Mouse (Mus musculus): ENCODE data around the gene Dyrk1a. TPM values are rescaled to one million over a fixed set of nuclear protein-coding genes. Genes with fewer than 3 reads are reported as not detected.

The Dyrk1a gene
- total and polyA plus RNA-seq, 3 experiments, result 32.4 to 53.7 (median 40.4) TPM

GRCm38 (mm10) chr16:94633012-94633411, 63.2 kb downstream of the Dyrk1a start:
- in situ Hi-C loops (cut with MboI; ENCODE audit: low pct_ligation_motif_present, low pct_unique_long_range_greater_than_20kb, low sequenced_read_pairs) (no loop called here), dilution Hi-C loops (cut with MboI; ENCODE audit: extremely low pct_ligation_motif_present, extremely low pct_unique_long_range_greater_than_20kb, low sequenced_read_pairs) (no loop called here)
- no peak for DNase-seq (ENCODE audit: extremely low read depth)
- Histone ChIP-seq H3K27ac (ENCODE audit: insufficient read depth, low read depth) (no peak overlapping the region), H3K36me3 (replicated peaks in 1 of 2; ENCODE audit: control insufficient read depth in 1 of 2, insufficient read depth in 1 of 2, low read length in 1 of 2) (peaks cover 3 to 37% of the 10 kb centered on the region in 2 experiments), H3K4me3 (replicated peaks in 1 of 3; ENCODE audit: low read depth in 2 of 3, low read length in 2 of 3, poor library complexity in 1 of 3) (no peak overlapping the region), H3K27me3 (replicated peaks) (no peaks in the 10 kb centered on the region), H3K79me2 (replicated peaks; ENCODE audit: control insufficient read depth, extremely low read depth, insufficient read depth, poor library complexity, severe bottlenecking) (peaks cover 63% of the 10 kb centered on the region), H3K4me2 (ENCODE audit: insufficient read depth, low read depth, poor library complexity, severe bottlenecking) (no peak overlapping the region), H3K9ac (ENCODE audit: insufficient read depth, low read depth) (no peak overlapping the region), H3K9me3 (replicated peaks; ENCODE audit: low read length) (no peaks in the 10 kb centered on the region), H3K4me1 (ENCODE audit: control insufficient read depth in 1 of 2, insufficient read depth in 2 of 2) (peaks cover 2 to 41% of the 10 kb centered on the region in 2 experiments; a peak in 2 of 4 replicates)
- TF ChIP-seq NELFE (IDR thresholded peaks at IDR 0.05; ENCODE audit: low read depth, low read length) (no peak), ZMIZ1 (IDR thresholded peaks at IDR 0.05; ENCODE audit: low read depth, low read length) (no peak), GABPA (IDR thresholded peaks at IDR 0.05; ENCODE audit: insufficient replicate concordance, low read depth, low read length) (no peak), PAX5 (IDR thresholded peaks at IDR 0.05; ENCODE audit: low read length) (no peak), USF1 (IDR thresholded peaks at IDR 0.05; ENCODE audit: low read depth, low read length) (no peak), NRF1 (IDR thresholded peaks at IDR 0.05; ENCODE audit: low read depth, low read length) (no peak), CTCF (conservative IDR thresholded peaks at IDR 0.05 in 1 of 2, IDR thresholded peaks at IDR 0.05 in 1 of 2; ENCODE audit: low read depth in 2 of 2, low read length in 2 of 2) (no peak), RCOR1 (conservative IDR thresholded peaks at IDR 0.05; ENCODE audit: low read depth, low read length) (no peak), BHLHE40 (IDR thresholded peaks at IDR 0.05; ENCODE audit: low read depth, low read length) (no peak), CHD2 (IDR thresholded peaks at IDR 0.05; ENCODE audit: low read length) (no peak), E2F4 (IDR thresholded peaks at IDR 0.05; ENCODE audit: insufficient replicate concordance, low read depth, low read length) (no peak), JUN (IDR thresholded peaks at IDR 0.05; ENCODE audit: insufficient read depth, low read depth, low read length) (no peak)

GRCm38 (mm10) chr16:94637423-94637822, 67.6 kb downstream of the Dyrk1a start:
- H3K4me2 ChIP-seq (ENCODE audit: insufficient read depth, low read depth, poor library complexity, severe bottlenecking), result no peak overlapping the region
- no peak overlapping the region for H3K4me3 ChIP-seq (replicated peaks in 1 of 3; ENCODE audit: low read depth in 2 of 3, low read length in 2 of 3, poor library complexity in 1 of 3)
- in situ Hi-C loops (cut with MboI; ENCODE audit: low pct_ligation_motif_present, low pct_unique_long_range_greater_than_20kb, low sequenced_read_pairs), result no loop called here
- no peak for TF ChIP-seq ETS1 (conservative IDR thresholded peaks at IDR 0.05; ENCODE audit: low read depth, low read length)
- no peak for TF ChIP-seq MXI1 (IDR thresholded peaks at IDR 0.05; ENCODE audit: low read depth, low read length)
- TF ChIP-seq UBTF (IDR thresholded peaks at IDR 0.05; ENCODE audit: low read depth, low read length), result no peak
- no peak for TF ChIP-seq PAX5 (IDR thresholded peaks at IDR 0.05; ENCODE audit: low read length)
- no peak overlapping the region for H3K9ac ChIP-seq (ENCODE audit: insufficient read depth, low read depth)
- H3K27ac ChIP-seq (ENCODE audit: insufficient read depth, low read depth), result no peak overlapping the region
- peaks cover 9 to 66% of the 10 kb centered on the region in 2 experiments for H3K36me3 ChIP-seq (replicated peaks in 1 of 2; ENCODE audit: control insufficient read depth in 1 of 2, insufficient read depth in 1 of 2, low read length in 1 of 2)
- dilution Hi-C loops (cut with MboI; ENCODE audit: extremely low pct_ligation_motif_present, extremely low pct_unique_long_range_greater_than_20kb, low sequenced_read_pairs), result no loop called here
- no peaks in the 10 kb centered on the region for H3K27me3 ChIP-seq (replicated peaks)
- DNase-seq (ENCODE audit: extremely low read depth), result no peak
- H3K9me3 ChIP-seq (replicated peaks; ENCODE audit: low read length), result no peaks in the 10 kb centered on the region
- H3K4me1 ChIP-seq (ENCODE audit: control insufficient read depth in 1 of 2, insufficient read depth in 2 of 2), result peaks cover 0 to 59% of the 10 kb centered on the region in 2 experiments; a peak in 2 of 4 replicates
- H3K79me2 ChIP-seq (replicated peaks; ENCODE audit: control insufficient read depth, extremely low read depth, insufficient read depth, poor library complexity, severe bottlenecking), result peaks cover 74% of the 10 kb centered on the region
